Mouse (Mus musculus) C2C12 (cell line): ENCODE measurements around the gene Iglon5. TPM values are rescaled to one million over a fixed set of nuclear protein-coding genes. Genes with fewer than 3 reads are reported as not detected.

ENCODE experiments used
- H3K27me3 ChIP-seq: one replicate; pipeline ENCODE4 v1.6.1; 2011; ENCODE audit not compliant: control insufficient read depth, insufficient read depth, insufficient read length
- H3K36me3 ChIP-seq: one replicate; pipeline ENCODE4 v1.6.1; 2011; ENCODE audit not compliant: control insufficient read depth, insufficient read depth
- H3K4me3 ChIP-seq: one replicate; pipeline ENCODE4 v1.5.1; 2011; ENCODE audit warnings: mild to moderate bottlenecking, control low read depth; ENCODE audit not compliant: poor library complexity, insufficient read depth, severe bottlenecking
- H3K79me2 ChIP-seq: one replicate; pipeline ENCODE4 v1.6.1; 2011; ENCODE audit not compliant: control insufficient read depth, insufficient read depth
- H3K79me3 ChIP-seq: one replicate; pipeline ENCODE4 v1.6.1; 2011; ENCODE audit warnings: low read depth, control low read depth
- H3ac ChIP-seq: one replicate; pipeline ENCODE3; 2011; ENCODE audit warnings: low read depth; ENCODE audit not compliant: control insufficient read depth, insufficient read length
- CEBPB ChIP-seq: IDR thresholded peaks from one replicate; pipeline ENCODE4 v1.6.1; 2011; ENCODE audit warnings: low read depth, mild to moderate bottlenecking, control low read depth, moderate library complexity
- CTCF ChIP-seq: IDR thresholded peaks from one replicate; pipeline ENCODE4 v1.5.1; 2011; ENCODE audit not compliant: control insufficient read depth, insufficient read depth, insufficient read length
- FOSL1 ChIP-seq: IDR thresholded peaks from one replicate; pipeline ENCODE4 v1.8.0; 2011; ENCODE audit warnings: mild to moderate bottlenecking, low read length; ENCODE audit not compliant: poor library complexity, insufficient read depth, severe bottlenecking
- MAX ChIP-seq: IDR thresholded peaks from one replicate; pipeline ENCODE4 v1.6.1; 2011; ENCODE audit warnings: mild to moderate bottlenecking, control low read depth
- MYOD1 ChIP-seq: IDR thresholded peaks from one replicate; pipeline ENCODE4 v1.6.1; 2011; ENCODE audit warnings: low read depth; ENCODE audit not compliant: control insufficient read depth, insufficient read length
- MYOG ChIP-seq: IDR thresholded peaks from one replicate; pipeline ENCODE4 v1.6.1; 2011; ENCODE audit not compliant: control insufficient read depth, insufficient read length; ENCODE audit errors: extremely low read depth
- USF1 ChIP-seq: IDR thresholded peaks from one replicate; pipeline ENCODE4 v1.6.1; 2011; ENCODE audit warnings: low read depth, mild to moderate bottlenecking, control low read depth, moderate library complexity
- microRNA-seq: library from miRNA; unstranded; fragments of <30 nt; microRNA quantifications from one replicate; pipeline ENCODE4, GENCODE M21; 2019; ENCODE audit warnings: borderline microRNAs expressed
- polyA plus RNA-seq: library from polyadenylated mRNA; unstranded; fragments of >200 nt; fragmentation: generic; extraction: Trizol; gene quantifications from one replicate; pipeline ENCODE4 v1.2.1, GENCODE M21; 2012; ENCODE audit warnings: missing spikeins

Gene Iglon5
- polyA plus RNA-seq, 1 experiment = 1.8 TPM

DNA sequence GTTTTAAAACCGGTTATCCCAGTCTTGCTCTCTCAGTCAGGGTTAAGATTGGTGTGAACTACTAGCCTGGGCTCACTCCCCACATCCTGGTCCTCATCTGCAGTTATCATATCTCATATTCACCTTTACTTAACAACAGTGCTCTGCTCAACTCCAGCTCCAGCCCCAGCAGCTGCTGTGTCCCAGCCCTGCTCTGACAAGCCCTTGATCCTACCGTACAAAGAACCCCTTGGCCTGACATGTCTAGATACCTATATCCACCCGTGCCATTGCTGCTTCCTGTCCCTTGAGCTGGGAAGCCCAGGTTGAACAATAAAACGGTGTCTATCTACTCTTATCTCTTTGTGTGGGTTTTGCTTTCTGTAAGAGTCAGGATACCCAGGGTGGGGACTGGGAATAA is 60.4 kb downstream of the Iglon5 start:
- TF ChIP-seq CTCF = no peak
- no peak for TF ChIP-seq MAX
- TF ChIP-seq MYOD1 = no peak
- TF ChIP-seq MYOG = no peak
- no peak for TF ChIP-seq USF1
- no peaks in the 10 kb centered on the region for H3K79me2 ChIP-seq
- no peaks in the 10 kb centered on the region for H3K79me3 ChIP-seq
- no peaks in the 10 kb centered on the region for H3K27me3 ChIP-seq
- H3K4me3 ChIP-seq = no peak overlapping the region
- H3K36me3 ChIP-seq = no peaks in the 10 kb centered on the region
- H3ac ChIP-seq = no peak overlapping the region

DNA sequence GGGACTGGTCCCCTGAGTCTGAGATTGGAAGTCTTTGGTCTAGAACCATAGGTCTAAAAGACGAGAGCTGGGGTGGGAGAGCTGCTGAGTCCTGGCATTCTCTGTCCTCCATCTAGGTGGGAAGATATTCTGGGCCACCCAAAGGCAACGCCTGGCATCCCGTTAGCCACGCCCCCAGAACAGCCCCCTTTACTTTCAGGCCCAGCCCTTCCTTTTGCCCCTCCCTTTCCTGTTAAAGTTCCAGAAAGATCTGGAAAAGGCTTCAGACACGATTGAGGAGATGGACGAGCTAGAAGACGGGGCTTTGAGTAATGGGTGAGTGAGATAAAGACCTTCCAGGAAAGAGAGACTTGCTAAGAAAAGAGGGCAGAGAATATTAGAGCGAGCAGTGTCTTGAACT is 62.5 kb downstream of the Iglon5 start, which contains the start of gene Lim2:
Lim2 (plus strand) TSS at position 265 of the 400 bp plus-strand sequence.
- H3K36me3 ChIP-seq = no peaks in the 10 kb centered on the region
- H3K4me3 ChIP-seq = no peak within 1 kb of the TSS
- no peak within 1 kb of the TSS for H3ac ChIP-seq
- no peak for TF ChIP-seq USF1
- TF ChIP-seq FOSL1 = no peak
- TF ChIP-seq MYOG = no peak
- TF ChIP-seq MYOD1 = no peak
- TF ChIP-seq CEBPB = no peak
- no peak for TF ChIP-seq MAX
- TF ChIP-seq CTCF = no peak
- no peaks in the 10 kb centered on the region for H3K79me3 ChIP-seq
- no peaks in the 10 kb centered on the region for H3K79me2 ChIP-seq
- H3K27me3 ChIP-seq = no peaks in the 10 kb centered on the region

- TF ChIP-seq CTCF = no peak
- no peak for TF ChIP-seq MAX
- TF ChIP-seq MYOG = no peak
- no peak for TF ChIP-seq USF1
- TF ChIP-seq CEBPB = no peak
- no peak for TF ChIP-seq FOSL1
- TF ChIP-seq MYOD1 = no peak
- Histone ChIP-seq H3ac (no peak overlapping the region), H3K27me3 (no peaks in the 10 kb centered on the region), H3K4me3 (no peak overlapping the region), H3K79me3 (no peaks in the 10 kb centered on the region), H3K79me2 (no peaks in the 10 kb centered on the region), H3K36me3 (no peaks in the 10 kb centered on the region)
Observed at GRCm38 (mm10) chr7:43423991-43424625, 65.8 kb downstream of the Iglon5 start.

DNA sequence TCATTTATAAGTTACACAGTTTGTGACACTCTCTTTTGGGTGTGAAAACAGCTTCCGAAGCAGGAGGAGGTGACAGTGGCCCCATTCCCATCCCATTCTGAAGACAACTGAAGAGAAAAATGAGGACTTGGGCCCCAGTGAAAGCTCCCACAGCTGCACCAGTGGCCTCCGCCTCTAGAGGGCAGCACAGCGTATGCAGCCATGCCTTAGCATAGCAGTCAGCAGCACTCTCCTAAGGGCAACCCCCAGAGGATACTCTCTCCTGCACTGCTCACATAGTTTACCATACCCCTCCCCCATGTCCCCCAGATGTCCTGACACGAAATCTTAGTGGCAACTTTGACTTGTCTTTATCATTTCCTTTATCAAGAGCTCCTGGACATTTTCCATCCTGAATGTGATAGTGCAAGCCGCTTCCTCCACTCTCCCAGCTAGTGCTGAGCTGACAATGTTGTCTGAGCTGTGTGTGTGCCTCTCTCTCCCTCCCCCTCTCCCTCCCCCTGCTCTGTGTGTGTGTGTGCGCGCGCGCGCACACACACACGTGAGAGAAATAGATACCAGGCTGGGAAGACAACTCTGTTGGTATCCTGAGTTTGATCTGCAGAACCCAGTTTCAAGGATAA is 66.8 kb downstream of the Iglon5 start:
- Histone ChIP-seq H3K36me3 (no peaks in the 10 kb centered on the region), H3ac (no peak overlapping the region), H3K4me3 (no peak overlapping the region), H3K79me2 (no peaks in the 10 kb centered on the region), H3K27me3 (no peaks in the 10 kb centered on the region), H3K79me3 (no peaks in the 10 kb centered on the region)
- TF ChIP-seq FOSL1 = no peak
- TF ChIP-seq CTCF = peak; percentile 90

Small RNA genes lying within 50 kb of the gene (microRNA-seq; reads per million reads assigned to microRNA genes)
- not detected for gene Mir7051

Other genes with a start within 250 kb of the Iglon5 start
- gene Zfp715, start 176.8 kb downstream of the Iglon5 start, polyA plus RNA-seq = 2.5 TPM
- not detected for gene Siglecf, start 138.7 kb downstream of the Iglon5 start, polyA plus RNA-seq
- 1.6 TPM for gene Siglecg, start 81.9 kb downstream of the Iglon5 start, polyA plus RNA-seq
- 0.01 TPM for gene Lim2, start 62.4 kb downstream of the Iglon5 start, polyA plus RNA-seq
- gene Nkg7, start 53.0 kb downstream of the Iglon5 start, polyA plus RNA-seq = 0.08 TPM
- gene Cldnd2, start 49.3 kb downstream of the Iglon5 start, polyA plus RNA-seq = not detected
- 296 TPM for gene Etfb, start 46.0 kb downstream of the Iglon5 start, polyA plus RNA-seq
- 0.09 TPM for gene Gm45233, start 45.9 kb downstream of the Iglon5 start, polyA plus RNA-seq
- gene Vsig10l, start 26.9 kb downstream of the Iglon5 start, polyA plus RNA-seq = 1.2 TPM
- not detected for gene 4931406B18Rik, start 15.9 kb upstream of the Iglon5 start, polyA plus RNA-seq
- gene Cd33, start 54.4 kb upstream of the Iglon5 start, polyA plus RNA-seq = under 0.01 TPM
- 0.90 TPM for gene Zfp658, start 72.2 kb upstream of the Iglon5 start, polyA plus RNA-seq
- gene Zfp719, start 89.5 kb upstream of the Iglon5 start, polyA plus RNA-seq = 2.1 TPM
- gene Zfp819, start 117.1 kb upstream of the Iglon5 start, polyA plus RNA-seq = not detected
- gene Ceacam18, start 144.6 kb upstream of the Iglon5 start, polyA plus RNA-seq = not detected
- not detected for gene Siglece, start 170.1 kb upstream of the Iglon5 start, polyA plus RNA-seq
- 12.4 TPM for gene Ctu1, start 181.9 kb upstream of the Iglon5 start, polyA plus RNA-seq
- gene Klk14, start 200.3 kb upstream of the Iglon5 start, polyA plus RNA-seq = not detected
- gene Klk13, start 222.5 kb upstream of the Iglon5 start, polyA plus RNA-seq = not detected